Comparison of ENCODE assay signal across 10 mouse cellular contexts in genomic region chr3:85299649-85300550, GRCm38 (mm10).
DNase-seq lines count a peak whose midpoint lies in the region; ATAC-seq and TF ChIP-seq lines count a peak whose summit lies in the region.
"Had no signal": no experiment of that assay in that cellular context is flagged by ENCODE, and none has a peak within 500 bp of the region (broad histone marks: within the 10 kb centered on the region; RNA-seq: fewer than 3 reads in every experiment).

No protein-coding gene starts in this region.

- no peak overlapping the region for H3K4me3 ChIP-seq in layer of hippocampus, adult 2 months
- no peak overlapping the region for H3K4me3 ChIP-seq in hindbrain, embryonic 11.5 days (ENCODE audit: low read depth, low read length)
- H3K4me3 ChIP-seq in midbrain, postnatal 0 days (ENCODE audit: low read depth, low read length), result no peak overlapping the region
- H3K4me3 ChIP-seq: heart, embryonic 15.5 days had no signal

- no peak overlapping the region for H3K9ac ChIP-seq in hindbrain, embryonic 11.5 days (ENCODE audit: low read depth, low read length)
- no peak overlapping the region for H3K9ac ChIP-seq in midbrain, postnatal 0 days (replicated peaks; ENCODE audit: low read length, poor library complexity, severe bottlenecking)
- H3K9ac ChIP-seq: heart, embryonic 15.5 days had no signal

- DNase-seq in layer of hippocampus, adult 2 months (ENCODE audit: low spot score in 2 of 2), result peak in 1 of 2 experiments; percentile 43
- DNase-seq in layer of hippocampus, adult 9-10 months (ENCODE audit: low spot score), result no peak
- peak; percentile 65 for DNase-seq in cerebellum, adult 9-11 months
- peak; percentile 14 for DNase-seq in hindbrain, embryonic 11.5 days (ENCODE audit: low spot score)
- peak; percentile 90 for DNase-seq in midbrain, postnatal 0 days (ENCODE audit: low spot score)
- DNase-seq in adrenal gland, postnatal 4 days (ENCODE audit: low spot score in 2 of 2), result no peak
- DNase-seq in testis, postnatal 14 days (ENCODE audit: low spot score), result no peak
- DNase-seq: thymus, postnatal 36 days had no signal

- H3K27me3 ChIP-seq in hindbrain, embryonic 11.5 days (ENCODE audit: control insufficient read depth, insufficient read depth, low read length), result no peaks in the 10 kb centered on the region
- no peaks in the 10 kb centered on the region for H3K27me3 ChIP-seq in midbrain, postnatal 0 days (ENCODE audit: insufficient read depth, low read length)
- H3K27me3 ChIP-seq: heart, embryonic 15.5 days had no signal

- H3K4me1 ChIP-seq in hindbrain, embryonic 11.5 days (replicated peaks; ENCODE audit: control insufficient read depth, insufficient read depth, low read length), result no peaks in the 10 kb centered on the region
- H3K4me1 ChIP-seq in midbrain, postnatal 0 days (ENCODE audit: insufficient read depth, low read length), result no peaks in the 10 kb centered on the region
- H3K4me1 ChIP-seq: heart, embryonic 15.5 days had no signal

- no peaks in the 10 kb centered on the region for H3K9me3 ChIP-seq in hindbrain, embryonic 11.5 days (ENCODE audit: control insufficient read depth, low read length)
- H3K9me3 ChIP-seq in midbrain, postnatal 0 days (ENCODE audit: low read length), result 0 out of 2 replicates have a peak, but pooled peaks cover 10% of the 10 kb centered on the region
- H3K9me3 ChIP-seq: heart, embryonic 15.5 days had no signal

- WGBS in hindbrain, embryonic 11.5 days, result 66% methylated on average over 18 of the region's 18 CpGs
- WGBS in midbrain, postnatal 0 days, result 51% methylated on average over 18 of the region's 18 CpGs

- peak overlapping the region; percentile 65 for H3K27ac ChIP-seq in layer of hippocampus, adult 2 months
- H3K27ac ChIP-seq in hindbrain, embryonic 11.5 days (ENCODE audit: low read depth, low read length), result no peak overlapping the region
- peak overlapping the region; percentile 32; the same call in 1 of the 2 replicates for H3K27ac ChIP-seq in midbrain, postnatal 0 days (ENCODE audit: low read depth, low read length)
- H3K27ac ChIP-seq: heart, embryonic 15.5 days had no signal

- TF ChIP-seq CTCF in layer of hippocampus, adult 2 months (conservative IDR thresholded peaks at IDR 0.05), result peak; percentile 47
- TF ChIP-seq CTCF in midbrain, postnatal 0 days (IDR thresholded peaks at IDR 0.05), result peak; percentile 42

- no peaks in the 10 kb centered on the region for H3K36me3 ChIP-seq in hindbrain, embryonic 11.5 days (ENCODE audit: control insufficient read depth, insufficient read depth, low read length)
- no peaks in the 10 kb centered on the region for H3K36me3 ChIP-seq in midbrain, postnatal 0 days (ENCODE audit: insufficient read depth, low read length)
- H3K36me3 ChIP-seq: heart, embryonic 15.5 days had no signal

- H3K4me2 ChIP-seq in hindbrain, embryonic 11.5 days (replicated peaks; ENCODE audit: low read depth, low read length), result no peak overlapping the region
- no peak overlapping the region for H3K4me2 ChIP-seq in midbrain, postnatal 0 days (ENCODE audit: low read depth, low read length, poor library complexity, severe bottlenecking)
- H3K4me2 ChIP-seq: heart, embryonic 15.5 days had no signal

- peak; percentile 53 for ATAC-seq in hindbrain, embryonic 11.5 days (ENCODE audit: low FRiP score)
- peak; percentile 98 for ATAC-seq in midbrain, postnatal 0 days (ENCODE audit: low FRiP score)
- ATAC-seq in activated CD4-positive, CD25-positive, alpha-beta regulatory T cell, adult 4 months, result no peak

Comparison
In these comparisons a context has a peak if more than half of its experiments do, and no peak if none do; other contexts are left out.
1. DNase-seq: peak in cerebellum, adult 9-11 months (single experiment), hindbrain, embryonic 11.5 days (single experiment) and midbrain, postnatal 0 days (single experiment); none in layer of hippocampus, adult 9-10 months (single experiment), adrenal gland, postnatal 4 days (0 of 2) and testis, postnatal 14 days (single experiment).